Mouse (Mus musculus): ENCODE data around the gene Adam1a. TPM values are rescaled to one million over a fixed set of nuclear protein-coding genes. Genes with fewer than 3 reads are reported as not detected.

The Adam1a gene
- 2.6 and 4.6 TPM in 2 replicates for polyA plus RNA-seq (2012; rRNA removed)

GRCm38 (mm10) chr5:121544910-121545792, at the start of gene Adam1a, which contains the start of gene Gm42878:
Adam1a (minus strand) TSS chr5:121545482.
Gm42878 (minus strand) TSS chr5:121545482.
- under 1% methylated on average over 93 of the region's 97 CpGs for WGBS
- DNase-seq (ENCODE audit: low read depth, low spot score), result no peak

DNA sequence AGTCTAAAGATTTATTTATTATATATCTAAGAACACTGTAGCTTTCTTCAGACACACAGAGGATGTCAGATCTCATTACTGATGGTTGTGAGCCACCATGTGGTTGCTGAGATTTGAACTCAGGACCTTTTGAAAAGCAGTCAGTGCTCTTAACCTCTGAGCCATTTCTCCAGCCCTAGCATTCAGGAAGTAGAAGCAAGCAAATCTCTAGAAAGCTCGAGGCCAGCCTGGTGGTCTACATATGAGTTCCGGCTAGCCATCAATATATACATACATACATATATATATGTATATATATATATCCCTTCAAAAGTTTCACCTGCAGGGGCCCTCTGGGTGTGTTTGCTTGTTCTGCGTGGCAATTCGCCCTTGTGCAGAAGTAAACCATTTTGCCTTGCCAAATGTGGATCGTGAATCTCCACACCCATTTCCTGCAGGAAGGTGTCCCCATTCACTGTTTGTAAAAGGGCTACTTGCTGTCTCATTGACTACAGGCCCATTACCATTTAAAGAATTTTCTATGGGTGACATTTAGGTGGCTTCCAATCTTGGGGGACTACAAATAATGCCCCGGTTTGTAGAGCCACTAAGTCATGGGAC, 49.5 kb upstream of the Adam1a start:
- DNase-seq (ENCODE audit: low read depth, low spot score), result no peak
- 33% methylated on average over 6 of the region's 6 CpGs for WGBS

DNA sequence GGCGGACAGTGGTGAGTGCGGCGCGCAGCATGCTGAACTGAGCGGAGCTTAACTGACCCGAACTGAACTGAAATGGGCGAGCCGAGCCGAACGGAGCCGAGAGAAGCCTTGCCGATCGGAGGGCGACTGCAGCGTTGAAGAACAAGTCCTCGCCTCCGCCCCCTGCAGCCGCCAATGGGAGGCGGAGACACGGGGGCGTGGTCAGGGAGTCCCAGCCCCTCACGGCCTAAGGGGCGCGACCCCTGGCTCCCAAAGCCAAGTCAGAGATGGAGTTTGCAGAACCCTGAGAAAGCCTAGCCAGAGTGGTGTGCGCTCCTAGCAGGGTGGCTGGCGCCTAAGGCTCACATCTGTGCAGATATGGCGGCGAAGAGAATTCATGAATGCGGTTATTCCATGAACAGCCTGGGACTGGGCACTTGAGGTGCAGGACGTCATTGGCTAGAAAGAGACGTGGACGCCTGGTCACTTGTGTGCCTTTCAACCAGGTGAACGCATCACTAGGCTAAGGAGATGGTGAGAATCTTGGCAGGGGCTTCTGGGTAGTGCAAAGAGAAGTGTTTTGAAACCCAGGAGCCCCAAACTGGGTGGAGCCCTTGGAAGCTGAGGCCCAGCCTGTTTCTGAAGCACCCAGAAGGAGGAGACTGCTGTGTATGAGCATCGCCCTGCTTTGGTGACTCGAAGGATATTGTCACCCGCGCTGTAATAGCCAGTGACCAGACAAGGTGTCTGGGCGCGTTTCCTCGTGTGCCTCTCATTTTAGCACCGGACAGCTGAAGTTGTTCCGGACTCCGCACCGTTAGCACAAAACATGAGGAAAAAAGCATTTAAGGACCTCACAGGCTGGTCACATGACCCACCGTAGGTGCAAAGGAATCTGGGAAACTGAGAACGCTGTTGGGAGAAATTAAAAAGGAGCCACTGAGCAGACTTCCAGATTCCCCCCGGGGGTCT, 48.4 kb upstream of the Adam1a start, which contains the start of gene Aldh2:
Aldh2 (minus strand) TSS at position 374 of the 951 bp plus-strand sequence.
- WGBS, result 1% methylated on average over 47 of the region's 47 CpGs

GRCm38 (mm10) chr5:121592816-121593407, 47.6 kb upstream of the Adam1a start:
- 2% methylated on average over 33 of the region's 33 CpGs for WGBS
- no peak for DNase-seq (ENCODE audit: low read depth, low spot score)

More for the DNA sequence above, 48.4 kb upstream of the Adam1a start, which contains the start of gene Aldh2:
- DNase-seq (ENCODE audit: low read depth, low spot score), result no peak

- 38% methylated on average over 11 of the region's 11 CpGs for WGBS
- DNase-seq (ENCODE audit: low read depth, low spot score), result no peak
Measured at GRCm38 (mm10) chr5:121592064-121592815, 47.0 kb upstream of the Adam1a start.

DNA sequence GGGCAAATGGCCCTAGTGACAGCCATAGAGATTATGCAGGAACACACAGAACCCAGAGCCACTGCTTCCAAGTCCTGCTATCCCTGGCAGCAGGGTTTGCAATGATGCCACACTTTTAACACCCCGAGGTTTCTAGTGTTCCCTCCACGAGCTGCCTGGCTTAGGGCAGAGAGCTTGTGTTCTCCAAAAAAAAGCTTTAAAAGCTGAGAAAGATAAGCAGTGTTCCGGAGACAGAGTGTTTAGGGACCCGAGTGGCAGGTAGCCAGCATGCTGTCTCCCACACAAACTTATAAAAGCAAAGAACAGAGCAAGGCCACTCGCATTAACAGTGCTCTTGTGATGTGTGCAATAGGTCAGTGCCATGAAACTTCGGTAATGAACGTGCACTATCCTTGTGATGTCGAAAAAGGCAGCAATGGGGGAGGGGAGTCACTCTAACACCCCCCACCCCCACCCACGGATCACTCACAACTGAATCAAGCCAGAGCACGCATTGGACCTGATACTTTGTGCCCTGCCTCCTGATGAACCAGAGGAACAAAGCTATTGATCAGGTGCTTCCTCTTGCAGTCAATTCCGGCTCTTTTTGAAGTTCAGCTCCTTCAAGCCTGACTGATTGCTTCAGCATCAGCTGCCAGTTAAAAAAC, 46.3 kb upstream of the Adam1a start:
- DNase-seq (ENCODE audit: low read depth, low spot score), result no peak
- WGBS, result 36% methylated on average over 11 of the region's 11 CpGs

DNA sequence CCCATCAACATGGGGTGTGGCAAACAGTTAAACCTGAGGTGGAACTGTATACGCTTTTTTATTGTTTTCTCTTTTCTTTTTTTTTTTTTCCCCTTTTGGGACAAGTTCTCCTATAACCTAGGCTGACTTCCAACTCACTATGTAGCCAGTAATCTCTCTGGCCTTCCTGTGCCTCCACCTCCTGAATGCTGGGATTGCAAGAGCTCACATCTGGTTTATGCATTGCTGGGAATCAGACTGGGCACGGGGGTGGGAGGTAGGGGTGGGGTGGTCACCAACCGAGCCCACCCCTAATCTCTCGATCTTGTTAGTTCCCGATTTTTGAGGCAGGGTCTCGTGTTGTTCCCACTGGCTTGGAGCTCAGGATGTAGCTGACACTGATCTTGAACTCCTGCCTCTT, 44.6 kb upstream of the Adam1a start:
- no peak for DNase-seq (ENCODE audit: low read depth, low spot score)
- WGBS, result 66% methylated on average over 6 of the region's 6 CpGs

DNA sequence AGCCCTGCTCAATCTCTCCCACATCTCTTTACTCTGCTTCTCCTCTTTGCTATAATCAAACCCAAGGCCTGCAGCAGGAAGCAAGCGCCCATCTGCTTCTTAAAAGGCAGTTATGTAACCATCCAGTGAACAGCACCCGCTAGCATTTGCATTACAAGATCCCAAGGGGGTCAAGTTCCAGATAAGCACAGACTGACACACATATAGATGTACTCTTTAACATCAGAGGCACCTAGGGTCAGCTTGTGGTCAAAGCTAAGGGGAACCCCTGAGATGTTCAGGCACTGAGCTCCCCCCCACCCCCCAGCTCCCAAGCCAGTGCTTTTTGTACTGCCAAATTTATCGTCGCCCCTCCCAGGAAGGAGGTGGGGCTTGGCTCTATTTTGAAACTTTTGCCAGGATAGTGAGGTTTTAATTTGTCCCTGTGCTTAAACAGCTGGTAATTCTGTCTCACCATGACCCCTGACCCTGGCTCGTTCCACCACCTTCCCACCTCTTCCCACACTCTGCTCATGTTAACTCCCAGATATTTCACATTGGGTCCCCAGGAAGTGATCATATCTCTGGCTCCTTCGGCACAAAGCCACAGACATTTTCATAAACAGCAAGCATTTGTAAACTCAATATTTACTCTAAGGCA, 41.2 kb upstream of the Adam1a start:
- DNase-seq (ENCODE audit: low read depth, low spot score), result no peak
- WGBS, result 7% methylated on average over 6 of the region's 6 CpGs

DNA sequence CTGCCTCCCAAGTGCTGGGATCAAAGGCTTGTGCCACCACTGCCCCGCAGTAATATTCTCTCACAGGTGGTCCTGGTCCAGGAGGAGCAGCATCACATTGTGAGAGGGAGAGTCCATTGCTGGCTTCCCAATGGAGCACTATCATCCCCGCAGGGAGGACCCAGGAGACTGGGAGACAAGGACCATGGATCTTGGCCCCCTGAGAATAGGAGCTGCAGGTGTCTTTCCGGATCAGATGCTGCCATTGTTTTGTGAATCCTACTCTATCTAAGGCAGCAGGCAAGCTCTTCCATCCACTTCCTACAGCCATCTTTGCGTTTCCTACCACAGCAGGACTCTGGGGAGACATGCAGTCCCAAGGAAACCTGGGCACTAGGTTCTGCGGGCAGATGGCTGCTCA, 40.4 kb upstream of the Adam1a start:
- no peak for DNase-seq (ENCODE audit: low read depth, low spot score)
- WGBS, result 85% methylated on average over 5 of the region's 5 CpGs

GRCm38 (mm10) chr5:121585005-121585404, 39.7 kb upstream of the Adam1a start:
- 93% methylated on average over 10 of the region's 10 CpGs for WGBS
- DNase-seq (ENCODE audit: low read depth, low spot score), result no peak

DNA sequence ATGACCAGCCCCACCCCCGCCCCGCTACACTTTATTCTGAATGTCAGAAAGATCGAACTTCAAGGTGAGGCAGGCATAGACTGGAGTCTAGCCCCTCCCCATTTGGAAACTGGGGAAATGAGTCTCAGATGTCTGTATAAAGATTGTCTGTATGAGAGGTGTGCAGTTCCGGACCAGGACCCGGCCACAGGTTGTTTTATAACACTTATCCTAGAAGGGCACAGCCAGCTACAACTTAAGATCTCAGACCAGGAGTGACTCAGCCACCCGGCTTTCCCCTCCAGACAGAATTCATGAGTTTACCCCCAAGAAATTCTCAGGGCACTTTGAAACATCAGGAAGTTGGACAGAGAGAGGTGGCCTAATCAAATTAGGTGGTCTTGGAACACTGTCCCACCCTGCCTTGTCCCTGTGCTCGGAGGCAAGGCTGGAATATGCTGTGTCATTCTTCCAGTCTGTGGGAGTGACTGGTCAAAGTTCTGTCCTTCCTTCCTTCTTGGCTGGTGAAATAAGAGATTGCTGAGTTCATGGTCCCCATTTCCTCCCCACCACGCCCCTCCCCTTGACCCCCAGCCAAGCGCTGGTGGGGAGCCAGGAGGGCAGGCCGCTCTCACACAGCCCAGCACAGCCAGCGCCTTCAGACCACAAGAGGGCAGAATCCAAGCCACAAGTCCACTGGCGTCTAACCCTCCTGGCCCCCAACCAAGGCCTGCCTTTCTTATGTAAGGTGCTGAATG, 38.7 kb upstream of the Adam1a start:
- DNase-seq (ENCODE audit: low read depth, low spot score), result no peak
- 15% methylated on average over 12 of the region's 12 CpGs for WGBS

DNA sequence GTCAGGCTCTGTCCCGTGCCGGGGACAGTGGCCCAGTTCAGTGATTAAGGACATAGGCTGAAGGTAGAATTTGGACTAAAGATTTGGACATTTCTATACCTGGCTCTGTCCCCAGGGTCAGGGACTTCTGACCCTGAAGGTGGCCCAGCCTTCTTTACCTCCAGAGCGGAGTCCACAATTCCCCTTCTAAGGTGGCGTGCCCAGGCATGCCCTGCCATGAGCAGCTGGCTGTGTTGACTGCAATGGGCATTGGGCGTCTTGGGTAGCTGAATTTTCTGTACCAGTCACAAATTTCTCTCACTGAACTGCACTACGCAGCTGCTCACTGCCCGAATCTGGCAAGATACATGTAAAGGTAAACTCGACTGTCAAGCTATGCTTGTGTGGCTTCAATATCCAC, 36.7 kb upstream of the Adam1a start:
- DNase-seq (ENCODE audit: low read depth, low spot score), result no peak
- 93% methylated on average over 8 of the region's 8 CpGs for WGBS

DNA sequence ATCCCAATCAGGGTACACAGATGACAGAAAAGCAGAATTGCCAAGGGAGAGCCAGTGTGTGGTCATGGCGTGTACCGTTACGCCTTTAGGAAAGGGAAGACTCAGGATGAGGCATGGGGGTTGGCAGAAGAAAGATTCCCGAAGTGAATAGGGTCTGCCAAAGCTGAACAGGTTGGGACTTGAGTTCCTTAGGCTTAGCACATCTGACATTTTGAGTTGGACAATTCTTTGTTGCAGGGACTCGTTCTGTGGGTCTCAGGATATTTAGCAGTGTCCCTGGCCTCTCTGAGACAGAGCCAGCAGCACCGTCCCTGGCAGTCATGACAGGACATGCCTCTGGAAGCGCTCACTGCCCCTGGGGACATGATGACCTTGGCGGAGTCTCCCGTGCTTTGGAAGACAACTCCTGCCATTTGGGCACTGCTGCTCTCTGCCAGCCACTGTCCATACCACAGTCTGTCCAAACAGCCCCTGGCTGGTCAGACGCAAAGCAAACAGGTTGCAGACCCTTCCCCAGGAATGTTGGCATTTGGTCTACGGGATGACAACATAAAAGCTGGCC, 31.7 kb upstream of the Adam1a start:
- 90% methylated on average over 11 of the region's 11 CpGs for WGBS
- DNase-seq (ENCODE audit: low read depth, low spot score), result no peak

- DNase-seq (ENCODE audit: low read depth, low spot score), result no peak
- 94% methylated on average over 11 of the region's 11 CpGs for WGBS
Measured at GRCm38 (mm10) chr5:121575867-121576266, 30.6 kb upstream of the Adam1a start.

DNA sequence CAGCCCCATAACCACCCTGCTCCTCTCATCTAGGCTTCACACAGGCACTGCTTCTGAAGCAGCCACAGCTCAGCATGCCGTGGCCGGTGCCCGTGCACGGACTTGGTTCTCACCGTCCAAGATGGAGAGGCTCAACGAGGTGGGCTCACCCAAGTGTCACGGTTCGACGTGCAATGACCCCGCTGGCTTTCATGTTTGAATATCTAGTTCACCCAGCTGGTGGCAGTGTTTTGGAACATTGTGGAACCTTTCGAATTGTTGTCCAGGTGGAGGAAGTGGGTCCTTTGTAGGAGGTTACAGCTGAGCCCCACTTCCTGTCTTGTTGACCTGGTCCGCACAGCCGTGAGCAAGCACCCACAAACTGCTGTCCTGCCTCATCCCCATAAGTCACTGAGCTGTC, 28.9 kb upstream of the Adam1a start:
- 89% methylated on average over 13 of the region's 13 CpGs for WGBS
- no peak for DNase-seq (ENCODE audit: low read depth, low spot score)

GRCm38 (mm10) chr5:121570787-121571186, 25.5 kb upstream of the Adam1a start:
- no peak for DNase-seq (ENCODE audit: low read depth, low spot score)
- WGBS, result 67% methylated on average over 1 of the region's 1 CpGs

DNA sequence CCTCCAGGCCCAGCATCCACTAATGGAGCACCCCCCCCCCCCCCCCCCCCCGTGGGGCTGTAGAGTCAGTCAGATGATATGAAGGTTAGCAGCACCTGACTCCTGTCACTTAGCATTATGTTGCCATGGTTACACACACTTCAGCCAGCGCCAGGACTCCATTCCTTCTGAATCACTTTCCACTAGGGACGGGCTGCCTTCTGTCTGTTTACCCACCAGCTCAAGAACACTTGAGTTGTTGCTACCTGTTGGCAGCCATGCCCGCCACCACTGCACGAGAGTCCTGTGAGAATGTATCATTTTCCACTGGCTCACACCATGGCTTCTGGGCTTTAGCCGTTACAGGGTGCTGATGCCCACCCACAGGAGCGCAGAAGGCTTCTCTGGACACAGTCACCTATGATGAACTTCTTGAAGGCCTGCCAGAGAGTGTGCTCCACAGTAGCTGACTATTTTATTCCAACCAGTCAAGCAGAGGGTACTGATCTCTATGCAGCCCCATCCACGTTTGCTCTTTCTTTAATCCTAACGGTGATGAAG, 24.7 kb upstream of the Adam1a start:
- no peak for DNase-seq (ENCODE audit: low read depth, low spot score)
- WGBS, result 83% methylated on average over 9 of the region's 9 CpGs
